Mouse (Mus musculus) heart, embryonic 14.5 days (tissue): ENCODE measurements at regions not wholly inside any gene's neighbourhood (a gene's known extent, or its start where the extent isn't known, plus 50 kb on each side); places are given as distances from the start of the nearest gene placed in this dataset.
"Not testable (repeated sequence)": the region's sequence is repeated elsewhere in the genome, so short reads cannot be mapped to it uniquely, and the experiment has no call there.

Experiments
- ATAC-seq: fragments of 200-750 bp; cut with Nextera tagmentation; 2 replicates; pipeline ENCODE4 v1.8.0; 2017; ENCODE audit warnings: low read depth, moderate TSS enrichment; ENCODE audit not compliant: insufficient number of reproducible peaks, insufficient read depth, low FRiP score
- H3K27ac ChIP-seq, 2 experiments: fragments of 200-500 bp in 1 of 2; fragments of 300-500 bp in 1 of 2; sonication (generic) in 1 of 2; replicated peaks in 1 of 2; 2 replicates each; pipeline ENCODE4 v1.5.1; 2012 to 2014; ENCODE audit warnings: low read depth in 2 of 2, low read length in 2 of 2, control low read depth in 1 of 2, mild to moderate bottlenecking in 1 of 2, mixed read lengths in 1 of 2; ENCODE audit not compliant: control insufficient read depth in 1 of 2, insufficient read depth in 1 of 2
- H3K27me3 ChIP-seq: fragments of 300-500 bp; sonication (generic); 2 replicates; pipeline ENCODE4 v1.6.1; 2014; ENCODE audit warnings: mild to moderate bottlenecking, low read length, control low read depth; ENCODE audit not compliant: control insufficient read depth, insufficient read depth
- H3K36me3 ChIP-seq: fragments of 300-500 bp; sonication (generic); 2 replicates; pipeline ENCODE4 v1.6.1; 2014; ENCODE audit warnings: mild to moderate bottlenecking, control low read depth, low read length, mixed read lengths; ENCODE audit not compliant: control insufficient read depth, insufficient read depth
- H3K4me1 ChIP-seq, 2 experiments: fragments of 200-500 bp in 1 of 2; fragments of 300-500 bp in 1 of 2; sonication (generic) in 1 of 2; 2 replicates each; pipeline ENCODE4 v1.6.1; 2012 to 2014; ENCODE audit warnings: low read length in 2 of 2, control low read depth in 1 of 2, mixed read lengths in 1 of 2; ENCODE audit not compliant: control insufficient read depth in 2 of 2, insufficient read depth in 2 of 2
- H3K4me2 ChIP-seq: fragments of 300-500 bp; sonication (generic); 2 replicates; pipeline ENCODE4 v1.6.1; 2014; ENCODE audit warnings: mild to moderate bottlenecking, low read length
- H3K4me3 ChIP-seq, 2 experiments: fragments of 200-500 bp in 1 of 2; fragments of 300-500 bp in 1 of 2; sonication (generic) in 1 of 2; 2 replicates each; pipeline ENCODE4 v1.5.1; 2012 to 2014; ENCODE audit warnings: low read length in 2 of 2, mild to moderate bottlenecking in 2 of 2, control low read depth in 1 of 2, low read depth in 1 of 2, moderate library complexity in 1 of 2; ENCODE audit not compliant: control insufficient read depth in 1 of 2, insufficient read depth in 1 of 2
- H3K9ac ChIP-seq: fragments of 300-500 bp; sonication (generic); 2 replicates; pipeline ENCODE4 v1.6.1; 2014; ENCODE audit warnings: mild to moderate bottlenecking, low read length
- H3K9me3 ChIP-seq: fragments of 300-500 bp; sonication (generic); 2 replicates; pipeline ENCODE4 v1.6.1; 2016; ENCODE audit warnings: low read length, control low read depth; ENCODE audit not compliant: control insufficient read depth
- WGBS: fragments of 180-500 bp; shearing (Covaris S2); extraction: QIAGEN DNeasy Blood & Tissue Kit; methylation state at CpG from one replicate; pipeline ENCODE4 v1.1.7; 2014; 5-methylcytosine and 5-hydroxymethylcytosine counted together

DNA sequence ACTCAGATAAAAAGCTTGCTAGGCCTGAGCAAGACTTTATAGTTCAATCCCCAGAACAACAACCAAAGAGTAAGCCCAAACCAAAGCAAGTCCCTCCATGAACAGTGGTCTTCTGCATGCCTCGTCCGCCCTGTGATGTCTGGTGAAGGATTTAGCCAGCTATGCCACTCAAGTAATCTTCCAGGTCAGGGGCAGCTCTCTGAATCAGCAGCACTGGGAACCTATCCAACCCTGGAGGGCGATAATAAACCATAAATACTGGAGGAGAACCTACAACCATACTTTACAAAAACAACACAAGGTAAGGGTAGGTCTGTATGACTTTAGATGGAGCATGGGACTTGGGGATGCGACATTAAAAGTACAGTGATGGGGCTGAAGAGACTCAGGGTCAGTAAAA, 283.0 kb downstream of the Gadd45g start:
- Histone ChIP-seq H3K27me3 (no peaks in the 10 kb centered on the region), H3K9ac (no peak overlapping the region), H3K36me3 (no peaks in the 10 kb centered on the region), H3K4me2 (no peak overlapping the region), H3K4me1 (peaks cover 0 to 4% of the 10 kb centered on the region in 2 experiments; a peak in 3 of 4 replicates), H3K4me3 (no peak overlapping the region), H3K27ac (no peak overlapping the region), H3K9me3 (peaks cover 17% of the 10 kb centered on the region)
- no peak for ATAC-seq
- 62% methylated on average over 4 of the region's 4 CpGs for whole genome bisulfite sequencing

DNA sequence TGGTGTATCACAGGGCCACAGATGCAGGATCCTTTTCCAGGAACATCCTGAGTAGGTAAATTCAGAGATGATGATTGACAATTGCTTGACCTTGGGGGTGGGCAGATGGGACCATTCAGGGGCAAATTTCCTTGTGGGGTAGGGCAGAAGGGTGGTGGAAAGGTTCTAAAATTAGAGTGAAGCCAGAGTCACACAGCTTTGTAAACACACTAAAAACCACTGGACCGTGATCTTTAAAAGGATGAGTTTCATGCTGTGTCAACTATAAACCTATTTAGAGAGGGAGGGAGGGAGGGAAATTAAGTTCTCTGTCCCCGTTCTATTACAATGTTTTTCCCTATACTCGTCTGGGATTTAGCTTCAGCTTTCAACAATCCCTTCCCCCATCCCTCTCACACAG, 286.7 kb downstream of the Gadd45g start:
- 59% methylated on average over 3 of the region's 3 CpGs for WGBS
- H3K9ac ChIP-seq: no peak overlapping the region
- H3K27me3 ChIP-seq: no peaks in the 10 kb centered on the region
- peaks cover 0 to 4% of the 10 kb centered on the region in 2 experiments; a peak in 3 of 4 replicates for H3K4me1 ChIP-seq
- no peak overlapping the region for H3K4me2 ChIP-seq
- peaks cover 17% of the 10 kb centered on the region for H3K9me3 ChIP-seq
- ATAC-seq: no peak
- H3K27ac ChIP-seq: no peak overlapping the region
- H3K36me3 ChIP-seq: no peaks in the 10 kb centered on the region
- H3K4me3 ChIP-seq: no peak overlapping the region

- no peak overlapping the region for H3K9ac ChIP-seq
- H3K9me3 ChIP-seq: peaks cover 6% of the 10 kb centered on the region; the same call in 1 of the 2 replicates
- H3K27me3 ChIP-seq: no peaks in the 10 kb centered on the region
- H3K4me3 ChIP-seq: no peak overlapping the region
- 77% methylated on average over 6 of the region's 6 CpGs for WGBS
- no peaks in the 10 kb centered on the region for H3K36me3 ChIP-seq
- ATAC-seq: no peak
- H3K27ac ChIP-seq: no peak overlapping the region
- H3K4me2 ChIP-seq: no peak overlapping the region
- H3K4me1 ChIP-seq: peaks cover 0 to 2% of the 10 kb centered on the region in 2 experiments; a peak in 1 of 4 replicates
Observed at GRCm38 (mm10) chr13:52138331-52138945, 292.0 kb downstream of the Gadd45g start.

GRCm38 (mm10) chr13:52139140-52139809, 292.8 kb downstream of the Gadd45g start:
- no peaks in the 10 kb centered on the region for H3K36me3 ChIP-seq
- no peak overlapping the region for H3K27ac ChIP-seq
- peaks cover 6% of the 10 kb centered on the region; the same call in 1 of the 2 replicates for H3K9me3 ChIP-seq
- peaks cover 0 to 2% of the 10 kb centered on the region in 2 experiments; a peak in 1 of 4 replicates for H3K4me1 ChIP-seq
- H3K4me2 ChIP-seq: no peak overlapping the region
- WGBS: 40% methylated on average over 15 of the region's 15 CpGs
- no peak for ATAC-seq
- H3K4me3 ChIP-seq: no peak overlapping the region
- H3K9ac ChIP-seq: no peak overlapping the region
- no peaks in the 10 kb centered on the region for H3K27me3 ChIP-seq

DNA sequence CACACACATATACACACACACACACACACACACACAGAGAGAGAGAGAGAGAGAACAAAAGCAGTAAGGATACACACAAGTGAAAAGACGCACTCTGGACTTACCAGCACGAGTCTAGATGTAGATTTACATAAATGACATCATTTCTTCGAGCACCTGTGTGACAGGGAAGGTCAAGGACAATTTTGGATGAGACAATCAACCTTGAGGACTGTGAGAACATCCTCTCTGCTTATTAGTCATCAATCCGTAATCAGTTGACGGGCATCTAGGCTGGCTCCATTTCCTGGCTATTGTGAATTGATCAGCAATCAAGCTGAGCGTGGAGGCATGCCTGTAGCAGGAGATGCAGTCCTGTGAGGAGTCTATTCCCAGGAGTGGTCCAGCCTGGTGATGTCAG, 293.7 kb downstream of the Gadd45g start:
- H3K4me1 ChIP-seq: peaks cover 0 to 2% of the 10 kb centered on the region in 2 experiments; a peak in 1 of 4 replicates
- WGBS: 70% methylated on average over 6 of the region's 6 CpGs
- ATAC-seq: no peak
- H3K4me3 ChIP-seq: no peak overlapping the region
- H3K9ac ChIP-seq: no peak overlapping the region
- peaks cover 10% of the 10 kb centered on the region for H3K9me3 ChIP-seq
- H3K36me3 ChIP-seq: no peaks in the 10 kb centered on the region
- H3K4me2 ChIP-seq: no peak overlapping the region
- H3K27me3 ChIP-seq: no peaks in the 10 kb centered on the region
- H3K27ac ChIP-seq: no peak overlapping the region

DNA sequence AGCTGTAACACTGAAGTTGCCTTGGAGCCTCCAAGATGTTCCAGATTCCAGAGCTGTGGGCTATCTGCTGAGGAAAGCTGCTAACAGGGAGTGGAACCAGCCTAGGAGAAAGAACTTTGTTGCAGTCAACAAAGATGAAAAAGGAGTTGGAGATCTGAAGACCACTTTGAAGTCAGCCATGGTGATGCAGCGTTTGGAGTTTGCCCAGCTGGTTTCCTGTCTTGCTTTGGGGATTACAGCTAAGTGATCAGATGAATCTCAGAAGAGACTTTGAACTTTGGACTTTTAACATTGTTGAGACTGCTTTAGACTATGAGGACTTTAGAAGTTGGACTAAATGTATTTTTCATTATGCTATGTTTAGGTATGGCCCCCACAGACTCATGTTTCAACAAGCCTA, 297.6 kb downstream of the Gadd45g start:
- not testable (repeated sequence) for H3K4me3 ChIP-seq, H3K36me3 ChIP-seq, H3K9ac ChIP-seq, H3K27me3 ChIP-seq, ATAC-seq, H3K4me1 ChIP-seq, H3K4me2 ChIP-seq, H3K27ac ChIP-seq
- 76% methylated on average over 1 of the region's 1 CpGs for WGBS
- peaks cover 14% of the 10 kb centered on the region for H3K9me3 ChIP-seq

GRCm38 (mm10) chr13:52145926-52146325, 299.4 kb downstream of the Gadd45g start:
- H3K9ac ChIP-seq: no peak overlapping the region
- no peak for ATAC-seq
- no peak overlapping the region for H3K4me2 ChIP-seq
- 75% methylated on average over 5 of the region's 5 CpGs for WGBS
- H3K4me1 ChIP-seq: no peaks in the 10 kb centered on the region
- H3K4me3 ChIP-seq: no peak overlapping the region
- H3K9me3 ChIP-seq: peaks cover 20% of the 10 kb centered on the region
- H3K27ac ChIP-seq: no peak overlapping the region
- H3K27me3 ChIP-seq: no peaks in the 10 kb centered on the region
- H3K36me3 ChIP-seq: no peaks in the 10 kb centered on the region
